Comparison of ENCODE assay signal across 25 mouse cellular contexts in the genomic region with DNA sequence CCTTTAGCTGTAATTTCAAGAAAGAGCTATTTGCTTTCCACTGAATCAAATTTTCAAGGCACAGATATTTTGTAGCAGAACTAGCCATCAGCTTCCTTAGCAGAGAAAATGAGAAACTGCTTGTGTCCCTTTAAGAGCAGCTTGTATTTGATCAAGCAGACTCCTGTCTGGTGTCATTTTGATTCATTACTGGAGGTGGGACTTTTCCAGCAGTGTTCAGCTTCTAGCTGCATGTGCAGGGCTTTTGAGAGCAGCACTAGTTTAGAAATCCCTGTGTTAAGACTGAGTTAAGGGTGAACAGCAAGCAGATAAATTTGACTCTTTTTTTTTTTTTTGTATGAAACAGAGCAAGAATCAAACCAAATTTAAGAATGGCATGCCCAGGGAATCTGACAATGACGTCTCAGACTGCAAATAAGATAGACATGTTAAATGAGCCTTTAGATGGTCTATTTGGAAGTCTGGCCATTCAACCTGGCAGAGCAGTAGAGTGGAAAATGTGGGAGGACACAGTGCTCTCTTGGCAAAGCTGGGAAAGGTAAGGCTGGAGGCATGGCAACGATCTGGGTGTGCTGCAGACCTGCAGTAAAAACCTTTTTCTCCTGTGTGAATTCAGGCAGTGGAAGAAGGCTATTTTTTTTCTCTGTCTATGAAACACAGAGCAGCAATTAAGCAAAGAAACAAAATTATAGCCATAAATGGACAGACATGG.
DNase-seq lines count a peak whose midpoint lies in the region; ATAC-seq and TF ChIP-seq lines count a peak whose summit lies in the region.
"Had no signal": no experiment of that assay in that cellular context is flagged by ENCODE, and none has a peak within 500 bp of the region (broad histone marks: within the 10 kb centered on the region; RNA-seq: fewer than 3 reads in every experiment).

No protein-coding gene starts in this region.

- peak; percentile 69; the same call in 1 of the 2 replicates for ATAC-seq in kidney, embryonic 14.5 days (ENCODE audit: low FRiP score, low TSS enrichment)
- no peak for ATAC-seq in kidney, postnatal 0 days (replicated peaks; ENCODE audit: low FRiP score, low read depth)
- ATAC-seq: activated CD4-positive, CD25-positive, alpha-beta regulatory T cell, adult 4 months; CD4-positive, CD25-positive, alpha-beta regulatory T cell, adult 4 months; forebrain, embryonic 13.5 days; forebrain, embryonic 16.5 days had no signal

- H3K27me3 ChIP-seq in kidney, embryonic 14.5 days (ENCODE audit: control insufficient read depth, insufficient read depth, low read length) = no peaks in the 10 kb centered on the region
- H3K27me3 ChIP-seq in kidney, postnatal 0 days (ENCODE audit: insufficient read depth, low read length) = no peaks in the 10 kb centered on the region
- H3K27me3 ChIP-seq: forebrain, embryonic 13.5 days; heart, embryonic 13.5 days; hindbrain, embryonic 12.5 days had no signal

- no peak overlapping the region for H3K4me2 ChIP-seq in kidney, embryonic 14.5 days (replicated peaks; ENCODE audit: low read depth, low read length)
- no peak overlapping the region for H3K4me2 ChIP-seq in kidney, postnatal 0 days (ENCODE audit: low read length)
- H3K4me2 ChIP-seq: forebrain, embryonic 13.5 days; heart, embryonic 13.5 days; hindbrain, embryonic 12.5 days had no signal

- H3K36me3 ChIP-seq in kidney, embryonic 14.5 days (ENCODE audit: control insufficient read depth, insufficient read depth, low read length) = no peaks in the 10 kb centered on the region
- no peaks in the 10 kb centered on the region for H3K36me3 ChIP-seq in kidney, postnatal 0 days (ENCODE audit: insufficient read depth, low read length)
- H3K36me3 ChIP-seq: forebrain, embryonic 10.5 days; heart, embryonic 10.5 days; heart, embryonic 13.5 days; hindbrain, embryonic 12.5 days had no signal

- H3K9ac ChIP-seq in kidney, embryonic 14.5 days (ENCODE audit: low read depth, low read length) = no peak overlapping the region
- no peak overlapping the region for H3K9ac ChIP-seq in kidney, postnatal 0 days (ENCODE audit: low read depth, low read length)
- H3K9ac ChIP-seq: forebrain, embryonic 13.5 days; heart, embryonic 13.5 days; hindbrain, embryonic 12.5 days had no signal

- H3K9me3 ChIP-seq in kidney, embryonic 14.5 days (ENCODE audit: control insufficient read depth, low read length) = no peaks in the 10 kb centered on the region
- no peaks in the 10 kb centered on the region for H3K9me3 ChIP-seq in kidney, postnatal 0 days (replicated peaks; ENCODE audit: low read length)
- H3K9me3 ChIP-seq: forebrain, embryonic 10.5 days; forebrain, embryonic 13.5 days; heart, embryonic 10.5 days; hindbrain, embryonic 12.5 days had no signal

- WGBS in kidney, embryonic 14.5 days = 43% methylated on average over 2 of the region's 2 CpGs
- WGBS in kidney, postnatal 0 days = 31% methylated on average over 2 of the region's 2 CpGs

- TF ChIP-seq CTCF in kidney, postnatal 0 days (IDR thresholded peaks at IDR 0.05; ENCODE audit: low read depth) = no peak

- DNase-seq in embryo, embryonic 11 days = peak; percentile 0
- DNase-seq in embryo, embryonic 9.5 days (ENCODE audit: extremely low spot score) = no peak
- DNase-seq in kidney, adult 18-20 months = no peak
- DNase-seq in kidney, postnatal 0 days (ENCODE audit: low spot score) = peak; percentile 12
- no peak for DNase-seq in kidney, adult 11 months
- DNase-seq in mesoderm, embryonic 11.5 days (ENCODE audit: low read depth, low spot score) = peak; percentile 0
- DNase-seq in MN1 (ENCODE audit: low spot score) = no peak
- DNase-seq: adrenal gland, adult 8-10 months; adrenal gland, postnatal 25 days; cerebellum, adult 18-20 months; cerebellum, postnatal 25 days; gastrocnemius, postnatal 10 days; gastrocnemius, postnatal 36 days; heart, adult 2 months; heart, postnatal 14 days; heart, postnatal 4 days had no signal

- H3K4me3 ChIP-seq in kidney, embryonic 14.5 days (ENCODE audit: low read length) = no peak overlapping the region
- H3K4me3 ChIP-seq in kidney, postnatal 0 days (replicated peaks; ENCODE audit: low read depth, low read length) = no peak overlapping the region
- H3K4me3 ChIP-seq: forebrain, embryonic 10.5 days; forebrain, embryonic 13.5 days; heart, adult 2 months; heart, embryonic 10.5 days; heart, embryonic 13.5 days; hindbrain, embryonic 12.5 days had no signal

- no peak overlapping the region for H3K27ac ChIP-seq in kidney, embryonic 14.5 days (ENCODE audit: low read depth, low read length)
- H3K27ac ChIP-seq in kidney, postnatal 0 days = no peak overlapping the region
- H3K27ac ChIP-seq: forebrain, embryonic 10.5 days; forebrain, embryonic 13.5 days; heart, adult 2 months; heart, embryonic 10.5 days; heart, embryonic 13.5 days; hindbrain, embryonic 12.5 days had no signal

- H3K4me1 ChIP-seq in kidney, embryonic 14.5 days (ENCODE audit: control insufficient read depth, insufficient read depth, low read length) = no peaks in the 10 kb centered on the region
- no peaks in the 10 kb centered on the region for H3K4me1 ChIP-seq in kidney, postnatal 0 days (replicated peaks; ENCODE audit: insufficient read depth, low read length)
- H3K4me1 ChIP-seq: forebrain, embryonic 10.5 days; forebrain, embryonic 13.5 days; heart, embryonic 10.5 days; heart, embryonic 13.5 days; hindbrain, embryonic 12.5 days had no signal

Comparison
In these comparisons a context has a peak if more than half of its experiments do, and no peak if none do; other contexts are left out.
1. DNase-seq: peak in embryo, embryonic 11 days (single experiment), kidney, postnatal 0 days (single experiment) and mesoderm, embryonic 11.5 days (single experiment); none in embryo, embryonic 9.5 days (single experiment), kidney, adult 18-20 months (single experiment), kidney, adult 11 months (single experiment) and MN1 (single experiment).